Mouse (Mus musculus): ENCODE measurements around the gene Lfng.

GRCm38 (mm10) chr5:140614141-140614540 lies 7.0 kb downstream of the Lfng start:
- no peak for TF ChIP-seq TCF12 (IDR thresholded peaks at IDR 0.05; ENCODE audit: low read depth, low read length)
- TF ChIP-seq ZMIZ1 (IDR thresholded peaks at IDR 0.05; ENCODE audit: low read depth, low read length), result no peak
- TF ChIP-seq ZC3H11A (IDR thresholded peaks at IDR 0.05; ENCODE audit: low read depth, low read length), result no peak
- no peak for TF ChIP-seq UBTF (IDR thresholded peaks at IDR 0.05; ENCODE audit: borderline replicate concordance, insufficient read depth, low read depth, low read length)
- no peak for TF ChIP-seq CTCF (IDR thresholded peaks at IDR 0.05 in 2 of 3, conservative IDR thresholded peaks at IDR 0.05 in 1 of 3; ENCODE audit: control insufficient read depth in 1 of 3, insufficient read depth in 1 of 3, low read depth in 2 of 3, low read length in 3 of 3, poor library complexity in 1 of 3, severe bottlenecking in 1 of 3)
- no peak for TF ChIP-seq SMC3 (IDR thresholded peaks at IDR 0.05; ENCODE audit: low read depth, low read length)
- no peak for TF ChIP-seq MAX (IDR thresholded peaks at IDR 0.05; ENCODE audit: low read length)

Measured in MEL (cell line).